Mouse (Mus musculus) neural tube, embryonic 11.5 days (tissue): ENCODE measurements around the gene Gm49388. TPM values are rescaled to one million over a fixed set of nuclear protein-coding genes. Genes with fewer than 3 reads are reported as not detected.

ENCODE experiments used
- ATAC-seq: fragments of 200-750 bp; cut with Nextera tagmentation; 2 replicates; pipeline ENCODE4 v1.8.0; 2017; ENCODE audit warnings: moderate number of reproducible peaks, mild to moderate bottlenecking, moderate TSS enrichment, moderate library complexity; ENCODE audit not compliant: insufficient read depth, low FRiP score, low TSS enrichment
- DNase-seq: peaks from one replicate; pipeline ENCODE4 v3.0.0-alpha.2; 2015; ENCODE audit warnings: low spot score
- H3K27ac ChIP-seq: fragments of 300-500 bp; sonication (generic); 2 replicates; pipeline ENCODE4 v1.5.1; 2014; ENCODE audit warnings: low read depth, mild to moderate bottlenecking, low read length
- H3K27me3 ChIP-seq: fragments of 300-500 bp; sonication (generic); 2 replicates; pipeline ENCODE4 v1.6.1; 2014; ENCODE audit warnings: mild to moderate bottlenecking, low read length, mixed read lengths; ENCODE audit not compliant: control insufficient read depth, insufficient read depth
- H3K36me3 ChIP-seq: fragments of 300-500 bp; sonication (generic); 2 replicates; pipeline ENCODE4 v1.6.1; 2014; ENCODE audit warnings: mild to moderate bottlenecking, low read length, moderate library complexity, mixed read lengths; ENCODE audit not compliant: control insufficient read depth, insufficient read depth
- H3K4me1 ChIP-seq: fragments of 300-500 bp; sonication (generic); 2 replicates; pipeline ENCODE4 v1.6.1; 2014; ENCODE audit warnings: low read length, mixed read lengths; ENCODE audit not compliant: control insufficient read depth, insufficient read depth
- H3K4me2 ChIP-seq: fragments of 300-500 bp; sonication (generic); 2 replicates; pipeline ENCODE4 v1.6.1; 2014; ENCODE audit warnings: low read depth, mild to moderate bottlenecking, moderate library complexity
- H3K4me3 ChIP-seq: fragments of 300-500 bp; sonication (generic); 2 replicates; pipeline ENCODE4 v1.5.1; 2014; ENCODE audit warnings: low read depth, low read length
- H3K9ac ChIP-seq: fragments of 300-500 bp; sonication (generic); 2 replicates; pipeline ENCODE4 v1.6.1; 2014; ENCODE audit warnings: mild to moderate bottlenecking, low read length
- H3K9me3 ChIP-seq: fragments of 300-500 bp; sonication (generic); 2 replicates; pipeline ENCODE4 v1.6.1; 2016; ENCODE audit warnings: low read length; ENCODE audit not compliant: control insufficient read depth
- WGBS: fragments of 180-500 bp; shearing (Covaris S2); extraction: QIAGEN DNeasy Blood & Tissue Kit; methylation state at CpG from one replicate; pipeline ENCODE4 v1.1.7; 2014; 5-methylcytosine and 5-hydroxymethylcytosine counted together
- polyA plus RNA-seq: library from polyadenylated mRNA; unstranded; fragments of >200 nt; fragmentation: Nextera tagmentation; extraction: Ambion mirVana; gene quantifications from 2 replicates; pipeline ENCODE4 v1.2.1, GENCODE M21; 2014

Gm49388 gene
- polyA plus RNA-seq, result not detected in 2 replicates

DNA sequence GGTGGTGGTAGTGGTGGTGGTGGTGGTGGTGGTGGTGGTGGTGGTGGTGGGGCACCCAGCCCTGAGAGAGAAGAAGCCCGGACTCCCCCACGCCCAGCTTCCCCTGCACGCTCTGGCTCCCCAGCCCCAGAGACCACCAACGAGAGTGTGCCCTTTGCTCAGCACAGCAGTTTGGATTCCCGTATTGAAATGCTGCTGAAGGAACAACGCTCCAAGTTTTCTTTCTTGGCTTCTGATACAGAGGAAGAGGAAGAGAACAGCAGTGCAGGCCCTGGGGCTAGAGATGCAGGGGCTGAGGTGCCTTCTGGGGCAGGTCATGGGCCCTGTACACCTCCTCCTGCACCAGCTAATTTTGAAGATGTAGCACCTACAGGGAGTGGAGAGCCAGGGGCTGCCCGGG, at the start of gene Gm49388:
TSS of gene Gm49388 (plus strand) at position 301 of the 400 bp plus-strand sequence.
- H3K9ac ChIP-seq, result no peak within 1 kb of the TSS
- no peak within 1 kb of the TSS for H3K4me3 ChIP-seq
- DNase-seq (no peak), ATAC-seq (no peak)
- no peak within 1 kb of the TSS for H3K27ac ChIP-seq
- H3K4me2 ChIP-seq, result no peak within 1 kb of the TSS
- H3K9me3 ChIP-seq, result no peaks in the 10 kb centered on the region
- H3K36me3 ChIP-seq, result peaks cover 42% of the 10 kb centered on the region
- WGBS, result 95% methylated on average over 7 of the region's 7 CpGs
- no peaks in the 10 kb centered on the region for H3K4me1 ChIP-seq
- no peaks in the 10 kb centered on the region for H3K27me3 ChIP-seq

DNA sequence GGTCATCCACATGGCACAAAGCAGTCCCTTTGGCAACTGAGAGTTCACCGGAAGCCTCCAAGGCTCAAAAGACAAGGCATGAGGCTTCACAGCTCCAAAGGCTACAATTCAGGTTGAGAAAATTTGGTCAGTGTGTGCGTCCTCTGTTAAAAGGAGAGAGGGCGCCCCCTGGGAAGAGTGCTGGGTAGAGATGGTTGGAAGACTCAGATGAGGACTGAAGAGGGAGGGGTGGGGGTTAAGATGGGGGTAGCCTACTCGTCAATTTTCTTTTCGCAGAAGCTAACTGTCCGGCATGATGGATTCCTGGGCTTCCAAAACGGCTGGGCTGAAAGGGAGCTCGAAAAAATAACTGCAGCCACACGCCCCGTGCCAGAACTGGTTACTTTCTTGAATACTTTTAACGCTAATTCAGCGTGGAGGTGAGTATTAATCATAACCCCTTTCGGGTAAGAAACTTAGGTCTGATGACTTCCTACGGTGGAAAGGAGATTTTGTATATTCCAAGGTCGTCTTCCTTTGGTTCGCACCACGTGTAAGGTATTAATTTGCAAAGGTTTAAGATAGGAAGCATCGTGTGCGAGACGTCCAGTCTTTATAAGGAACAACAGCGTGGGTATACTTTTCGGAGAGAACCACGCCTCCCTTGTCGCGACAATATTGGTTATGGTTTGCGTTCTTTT, 40.9 kb upstream of the Gm49388 start, which contains the start of gene Fbxl19:
TSS of gene Fbxl19 (plus strand) at position 178 of the 680 bp plus-strand sequence.
- Histone ChIP-seq H3K4me1 (peaks cover 3% of the 10 kb centered on the region; the same call in 1 of the 2 replicates), H3K9me3 (no peaks in the 10 kb centered on the region), H3K4me3 (peak within 1 kb of the TSS; percentile 91), H3K27ac (peak within 1 kb of the TSS; percentile 89), H3K27me3 (no peaks in the 10 kb centered on the region), H3K4me2 (peak within 1 kb of the TSS; percentile 87), H3K36me3 (peaks cover 4% of the 10 kb centered on the region), H3K9ac (peak within 1 kb of the TSS; percentile 92)
- ATAC-seq (no peak), DNase-seq (peak; percentile 80)
- WGBS, result 1% methylated on average over 26 of the region's 26 CpGs

DNA sequence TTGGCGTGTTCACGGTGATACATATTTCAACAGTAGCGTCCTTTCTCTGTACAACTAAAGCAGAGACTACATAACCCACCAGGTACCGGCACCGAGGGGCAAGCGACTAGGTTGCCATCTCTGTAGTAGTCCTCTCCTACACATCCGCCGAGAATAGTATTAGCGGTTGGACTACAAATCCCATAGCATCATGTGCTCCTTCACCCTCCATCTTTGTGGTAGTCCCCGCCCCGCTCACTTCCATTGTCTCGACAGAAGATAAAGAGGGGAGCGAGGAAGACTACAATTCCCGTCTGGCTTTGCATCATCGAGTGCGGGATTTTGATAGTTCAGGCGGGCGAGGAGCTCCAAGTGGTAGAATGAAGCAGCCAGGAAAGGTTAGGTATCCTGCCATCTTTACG, 40.2 kb upstream of the Gm49388 start:
- Histone ChIP-seq H3K9ac (peak overlapping the region; percentile 92), H3K27ac (peak overlapping the region; percentile 89), H3K4me2 (peak overlapping the region; percentile 87), H3K4me3 (peak overlapping the region; percentile 91), H3K36me3 (peaks cover 12% of the 10 kb centered on the region), H3K4me1 (peaks cover 3% of the 10 kb centered on the region; the same call in 1 of the 2 replicates), H3K9me3 (no peaks in the 10 kb centered on the region), H3K27me3 (no peaks in the 10 kb centered on the region)
- under 1% methylated on average over 19 of the region's 19 CpGs for WGBS
- peak; percentile 94 for DNase-seq
- ATAC-seq, result peak; percentile 87

- Histone ChIP-seq H3K4me2 (peak overlapping the region; percentile 87), H3K4me1 (peaks cover 3% of the 10 kb centered on the region; the same call in 1 of the 2 replicates), H3K9ac (peak overlapping the region; percentile 92), H3K27ac (peak overlapping the region; percentile 89), H3K4me3 (peak overlapping the region; percentile 91), H3K36me3 (peaks cover 16% of the 10 kb centered on the region), H3K27me3 (no peaks in the 10 kb centered on the region), H3K9me3 (no peaks in the 10 kb centered on the region)
- DNase-seq (peak; percentile 95), ATAC-seq (peak; percentile 82)
- WGBS, result under 1% methylated on average over 36 of the region's 39 CpGs
Measured at GRCm38 (mm10) chr7:127745652-127746493, 39.5 kb upstream of the Gm49388 start.

DNA sequence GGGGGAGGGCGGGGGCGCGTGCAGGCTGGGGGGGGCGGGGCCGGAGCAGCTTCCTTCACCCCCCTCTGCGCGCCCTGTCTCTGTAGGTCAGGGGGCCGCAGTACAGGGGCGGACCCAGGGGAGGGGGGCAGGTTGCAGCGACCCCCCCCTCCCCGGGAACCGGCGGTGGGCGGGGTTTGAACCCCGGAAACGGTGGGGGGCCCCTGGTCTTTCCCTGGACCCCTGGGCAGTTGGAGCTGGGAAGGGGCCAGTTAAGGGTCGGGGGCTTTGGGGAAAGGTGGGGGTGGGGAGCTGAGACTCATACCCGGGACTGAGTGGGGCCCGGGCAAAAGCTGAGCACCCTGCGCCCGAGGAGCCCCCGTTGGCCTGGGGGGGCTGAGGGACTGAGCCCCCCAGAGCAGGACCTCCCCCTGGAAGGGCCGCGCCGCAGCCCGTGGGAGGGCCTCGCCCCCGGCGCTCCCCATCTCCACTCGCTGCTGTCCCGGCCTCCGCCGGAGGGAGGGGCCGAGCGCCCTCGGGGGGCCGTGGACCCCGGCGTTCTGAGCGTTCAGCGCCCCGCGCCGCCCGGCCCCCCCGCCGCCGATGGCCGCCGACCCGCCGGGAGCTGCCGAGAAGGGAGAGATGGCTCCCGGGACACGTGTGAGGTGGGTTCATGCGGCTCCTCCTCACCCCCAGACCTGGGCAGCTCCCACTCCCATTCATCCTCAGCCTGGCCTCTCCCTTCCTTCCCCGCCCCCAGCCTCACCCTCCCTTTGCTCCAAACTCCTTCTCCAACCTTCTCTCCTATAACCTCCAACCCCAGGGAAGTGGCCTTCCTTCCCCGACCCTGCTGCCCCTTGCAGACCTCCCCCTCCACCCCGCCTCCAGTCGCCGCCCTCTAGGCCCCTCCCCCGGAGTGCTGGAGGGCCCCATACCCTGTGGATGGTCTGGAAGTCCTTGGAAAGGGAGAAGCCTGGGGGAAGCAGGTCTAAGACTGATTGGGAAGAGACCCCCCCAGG, 38.6 kb upstream of the Gm49388 start:
- Histone ChIP-seq H3K27ac (peak overlapping the region; percentile 89), H3K27me3 (no peaks in the 10 kb centered on the region), H3K36me3 (peaks cover 20% of the 10 kb centered on the region), H3K4me2 (peak overlapping the region; percentile 87), H3K4me1 (peaks cover 3% of the 10 kb centered on the region; the same call in 1 of the 2 replicates), H3K9ac (peak overlapping the region; percentile 92), H3K4me3 (peak overlapping the region; percentile 91), H3K9me3 (no peaks in the 10 kb centered on the region)
- peak; percentile 20; the same call in 1 of the 2 replicates for ATAC-seq
- WGBS, result under 1% methylated on average over 48 of the region's 62 CpGs
- DNase-seq, result peak; percentile 62

GRCm38 (mm10) chr7:127747559-127748234, 37.7 kb upstream of the Gm49388 start:
- DNase-seq, result no peak
- no peaks in the 10 kb centered on the region for H3K9me3 ChIP-seq
- 42% methylated on average over 6 of the region's 6 CpGs for WGBS
- peaks cover 25% of the 10 kb centered on the region for H3K36me3 ChIP-seq
- no peak for ATAC-seq
- peak overlapping the region; percentile 87 for H3K4me2 ChIP-seq
- no peak overlapping the region for H3K27ac ChIP-seq
- H3K27me3 ChIP-seq, result no peaks in the 10 kb centered on the region
- peak overlapping the region; percentile 92 for H3K9ac ChIP-seq
- peaks cover 3% of the 10 kb centered on the region; the same call in 1 of the 2 replicates for H3K4me1 ChIP-seq
- peak overlapping the region; percentile 91 for H3K4me3 ChIP-seq

DNA sequence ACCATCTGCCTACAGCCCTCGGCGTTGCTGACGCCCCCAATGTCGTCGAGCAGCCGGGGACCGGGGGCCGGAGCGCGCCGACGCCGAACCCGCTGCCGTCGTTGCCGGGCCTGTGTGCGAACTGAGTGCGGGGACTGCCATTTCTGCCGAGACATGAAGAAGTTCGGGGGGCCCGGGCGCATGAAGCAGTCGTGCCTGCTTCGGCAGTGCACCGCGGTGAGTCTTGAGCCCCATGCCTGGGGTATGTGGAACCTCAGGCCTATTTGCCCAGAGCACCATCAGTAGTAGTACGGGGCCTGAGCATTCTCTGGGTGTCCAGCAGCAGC, 37.2 kb upstream of the Gm49388 start:
- DNase-seq (no peak), ATAC-seq (no peak)
- peaks cover 3% of the 10 kb centered on the region; the same call in 1 of the 2 replicates for H3K4me1 ChIP-seq
- H3K4me3 ChIP-seq, result peak overlapping the region; percentile 91; the same call in 1 of the 2 replicates
- H3K36me3 ChIP-seq, result peaks cover 25% of the 10 kb centered on the region
- H3K27me3 ChIP-seq, result no peaks in the 10 kb centered on the region
- H3K9ac ChIP-seq, result no peak overlapping the region
- H3K4me2 ChIP-seq, result no peak overlapping the region
- no peak overlapping the region for H3K27ac ChIP-seq
- H3K9me3 ChIP-seq, result no peaks in the 10 kb centered on the region
- WGBS, result 95% methylated on average over 28 of the region's 28 CpGs
